Mouse (Mus musculus): ENCODE measurements around the gene Ccnl2. TPM values are rescaled to one million over a fixed set of nuclear protein-coding genes. Genes with fewer than 3 reads are reported as not detected.
A peak's percentile ranks its signal among the peaks of the same experiment; 100 is the strongest.

Ccnl2 gene
- total and polyA plus RNA-seq, 3 experiments: 46.1 to 103 (median 48.6) TPM

DNA sequence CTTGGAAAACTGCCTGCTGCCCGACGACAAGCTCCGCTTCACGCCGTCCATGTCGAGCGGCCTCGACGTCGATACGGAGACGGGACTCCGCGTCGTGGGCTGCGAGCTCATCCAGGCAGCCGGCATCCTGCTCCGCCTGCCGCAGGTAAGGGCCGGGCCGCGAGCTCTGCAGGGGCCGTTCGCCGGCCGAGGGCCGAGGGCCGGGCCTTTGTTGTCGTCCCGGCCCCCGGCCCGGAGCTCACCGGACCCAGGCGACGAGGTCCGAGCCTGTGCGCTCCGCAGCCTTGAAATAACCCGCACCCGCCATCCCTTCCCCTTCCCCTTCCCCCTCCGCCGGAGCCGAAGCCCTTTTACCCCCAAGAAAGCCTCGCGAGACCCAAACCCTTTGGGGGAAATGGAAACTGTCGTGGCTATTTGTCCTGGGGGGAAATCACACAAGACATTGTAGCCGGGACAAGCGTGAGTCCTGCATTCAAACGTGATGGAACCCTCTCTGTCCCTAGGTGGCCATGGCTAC lies 434 bp downstream of the Ccnl2 start:
- H3K4me3 ChIP-seq (ENCODE audit: control insufficient read depth in 1 of 2, insufficient read depth in 1 of 2, low read depth in 2 of 2, low read length in 2 of 2): peak overlapping the region; percentile 76 to 92
- no peaks in the 10 kb centered on the region for H3K9me3 ChIP-seq (replicated peaks; ENCODE audit: insufficient read depth, low read length)
- H3K36me3 ChIP-seq (ENCODE audit: control insufficient read depth in 1 of 2, insufficient read depth in 2 of 2, low read length in 2 of 2): peaks cover 26 to 34% of the 10 kb centered on the region in 2 experiments
- peak; percentile 65 for DNase-seq (ENCODE audit: low read depth, low spot score)
- peaks cover 42% of the 10 kb centered on the region for H3K79me2 ChIP-seq (ENCODE audit: control insufficient read depth, insufficient read depth, low read length, poor library complexity)
- peaks cover 6 to 20% of the 10 kb centered on the region in 2 experiments for H3K4me1 ChIP-seq (ENCODE audit: control insufficient read depth in 1 of 2, insufficient read depth in 2 of 2, low read length in 2 of 2)
- peak overlapping the region; percentile 79 for H3K27ac ChIP-seq (ENCODE audit: control insufficient read depth, low read depth, low read length)
- TF ChIP-seq TBP (IDR thresholded peaks at IDR 0.05; ENCODE audit: low read depth, low read length) (no peak), MAZ (IDR thresholded peaks at IDR 0.05; ENCODE audit: low read depth, low read length) (no peak), SMC3 (IDR thresholded peaks at IDR 0.05; ENCODE audit: low read depth, low read length) (no peak), RCOR1 (IDR thresholded peaks at IDR 0.05; ENCODE audit: low read depth, low read length) (no peak), NRF1 (IDR thresholded peaks at IDR 0.05; ENCODE audit: insufficient read depth, low read depth, low read length, poor library complexity, severe bottlenecking) (no peak), MXI1 (IDR thresholded peaks at IDR 0.05; ENCODE audit: low read depth, low read length) (no peak), BHLHE40 (IDR thresholded peaks at IDR 0.05; ENCODE audit: borderline replicate concordance, low read depth, low read length) (no peak), GABPA (IDR thresholded peaks at IDR 0.05; ENCODE audit: low read depth, low read length) (no peak), JUND (IDR thresholded peaks at IDR 0.05; ENCODE audit: low read depth, low read length) (no peak), CTCF (IDR thresholded peaks at IDR 0.05 in 2 of 3, conservative IDR thresholded peaks at IDR 0.05 in 1 of 3; ENCODE audit: control insufficient read depth in 1 of 3, insufficient read depth in 1 of 3, low read depth in 2 of 3, low read length in 3 of 3, poor library complexity in 1 of 3, severe bottlenecking in 1 of 3) (no peak), ZC3H11A (IDR thresholded peaks at IDR 0.05; ENCODE audit: low read depth, low read length) (no peak), TAL1 (IDR thresholded peaks at IDR 0.05; ENCODE audit: low read length) (no peak), CHD2 (IDR thresholded peaks at IDR 0.05; ENCODE audit: low read length) (peak; percentile 75), KAT2A (conservative IDR thresholded peaks at IDR 0.05; ENCODE audit: low read depth, low read length) (no peak), EP300 (IDR thresholded peaks at IDR 0.05; ENCODE audit: low read depth in 1 of 2, low read length in 2 of 2) (no peak), MAFK (IDR thresholded peaks at IDR 0.05; ENCODE audit: borderline replicate concordance, low read depth, low read length) (no peak), MYC (IDR thresholded peaks at IDR 0.05; ENCODE audit: low read depth, low read length) (no peak), MEF2A (IDR thresholded peaks at IDR 0.05; ENCODE audit: extremely low read depth, insufficient replicate concordance, low read depth, low read length, poor library complexity, severe bottlenecking) (no peak), E2F4 (IDR thresholded peaks at IDR 0.05; ENCODE audit: borderline replicate concordance, low read depth, low read length) (no peak), ZNF384 (IDR thresholded peaks at IDR 0.05; ENCODE audit: low read depth, low read length) (no peak), ETS1 (IDR thresholded peaks at IDR 0.05; ENCODE audit: low read depth, low read length) (no peak), SIN3A (IDR thresholded peaks at IDR 0.05; ENCODE audit: low read length) (0 out of 2 replicates have a peak, but pooled peaks have one; percentile 10), POLR2AphosphoS2 (IDR thresholded peaks at IDR 0.05; ENCODE audit: low read length) (no peak), TCF12 (IDR thresholded peaks at IDR 0.05; ENCODE audit: low read depth, low read length) (no peak), ZMIZ1 (IDR thresholded peaks at IDR 0.05; ENCODE audit: low read depth, low read length) (0 out of 2 replicates have a peak, but pooled peaks have one; percentile 11), GATA1 (IDR thresholded peaks at IDR 0.05; ENCODE audit: low read depth, low read length) (no peak), USF2 (IDR thresholded peaks at IDR 0.05; ENCODE audit: borderline replicate concordance in 1 of 2, insufficient read depth in 1 of 2, low read depth in 1 of 2, low read length in 2 of 2) (no peak), CHD1 (IDR thresholded peaks at IDR 0.05; ENCODE audit: low read depth, low read length) (peak; percentile 94; the same call in 1 of the 2 replicates), NELFE (IDR thresholded peaks at IDR 0.05; ENCODE audit: low read depth, low read length) (0 out of 2 replicates have a peak, but pooled peaks have one; percentile 1)
- H3K9ac ChIP-seq (ENCODE audit: control insufficient read depth, low read depth, low read length, poor library complexity, severe bottlenecking): peak overlapping the region; percentile 97
- no peaks in the 10 kb centered on the region for H3K27me3 ChIP-seq (ENCODE audit: control insufficient read depth in 1 of 2, insufficient read depth in 2 of 2, low read length in 2 of 2)

Data from MEL (cell line).